Mouse (Mus musculus): ENCODE results near the gene Cpped1. TPM values are rescaled to one million over a fixed set of nuclear protein-coding genes. Genes with fewer than 3 reads are reported as not detected.

The Cpped1 gene
- polyA plus RNA-seq, 1 experiment, result not detected

DNA sequence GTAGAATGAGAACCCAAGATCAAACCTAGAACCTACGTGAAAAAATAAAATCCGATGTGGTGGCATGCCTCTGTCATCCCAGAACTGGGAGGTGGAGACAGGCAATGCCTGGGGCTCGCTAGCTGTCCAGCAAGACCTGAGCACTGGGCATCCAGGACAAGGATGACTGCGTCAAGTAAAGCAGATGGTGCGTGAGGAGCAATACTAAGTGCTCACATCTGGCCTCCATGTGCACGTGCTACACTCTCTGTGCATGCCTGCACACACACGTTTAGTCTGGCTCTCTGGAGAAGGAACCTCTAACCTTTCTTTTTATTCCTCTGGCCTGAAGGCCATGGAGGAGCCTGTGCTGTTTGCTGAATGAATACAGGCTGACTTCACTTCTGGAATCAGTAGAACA lies 88.5 kb downstream of the Cpped1 start:
- TF ChIP-seq CTCF (IDR thresholded peaks at IDR 0.05; ENCODE audit: insufficient read depth, low read depth, low read length) (no peak), POLR2A (IDR thresholded peaks at IDR 0.05; ENCODE audit: insufficient read depth, low read depth, low read length) (no peak)
- H3K27ac ChIP-seq (ENCODE audit: insufficient read depth, low read depth, low read length), result no peak overlapping the region
- 94% methylated on average over 7 of the region's 7 CpGs for WGBS
- no peak overlapping the region for H3K4me3 ChIP-seq (ENCODE audit: insufficient read depth, low read depth, low read length)
- H3K4me1 ChIP-seq (ENCODE audit: control insufficient read depth, insufficient read depth, low read length), result peaks cover 8% of the 10 kb centered on the region

DNA sequence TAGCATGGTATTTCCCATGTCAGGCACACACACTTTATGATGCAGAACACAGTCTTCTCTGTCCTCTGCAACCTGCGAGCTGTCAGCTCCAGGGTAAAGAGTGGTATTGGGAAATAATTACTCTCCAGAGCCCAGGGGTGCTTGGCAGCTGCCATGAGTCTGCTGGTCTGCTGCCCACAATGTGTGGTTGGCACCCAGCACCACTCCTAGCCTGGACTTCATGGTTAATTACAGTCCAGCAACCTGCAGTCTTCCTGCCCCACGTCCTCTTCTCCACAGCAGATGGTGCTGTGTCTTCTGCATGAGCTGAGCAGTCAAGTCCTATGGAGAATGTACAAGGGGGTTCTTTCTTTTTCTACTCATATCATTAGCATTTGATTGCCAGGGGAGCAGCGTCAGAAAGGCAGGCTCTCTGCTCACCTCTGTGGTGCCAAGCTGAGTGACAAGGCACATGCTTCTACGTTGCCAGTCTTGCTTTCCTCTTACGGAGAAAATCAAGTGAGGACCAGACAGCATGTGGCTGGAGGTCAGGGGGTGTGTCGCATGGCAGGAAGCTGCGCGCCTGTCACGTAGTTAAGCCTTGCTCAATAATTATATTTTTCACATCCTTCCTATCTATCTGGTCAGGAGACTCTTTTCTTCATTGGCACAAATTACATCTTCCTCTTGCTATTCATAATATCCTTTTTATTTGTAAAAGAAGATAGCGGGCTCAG lies 94.2 kb downstream of the Cpped1 start:
- no peak overlapping the region for H3K27ac ChIP-seq (ENCODE audit: insufficient read depth, low read depth, low read length)
- 63% methylated on average over 10 of the region's 10 CpGs for WGBS

DNA sequence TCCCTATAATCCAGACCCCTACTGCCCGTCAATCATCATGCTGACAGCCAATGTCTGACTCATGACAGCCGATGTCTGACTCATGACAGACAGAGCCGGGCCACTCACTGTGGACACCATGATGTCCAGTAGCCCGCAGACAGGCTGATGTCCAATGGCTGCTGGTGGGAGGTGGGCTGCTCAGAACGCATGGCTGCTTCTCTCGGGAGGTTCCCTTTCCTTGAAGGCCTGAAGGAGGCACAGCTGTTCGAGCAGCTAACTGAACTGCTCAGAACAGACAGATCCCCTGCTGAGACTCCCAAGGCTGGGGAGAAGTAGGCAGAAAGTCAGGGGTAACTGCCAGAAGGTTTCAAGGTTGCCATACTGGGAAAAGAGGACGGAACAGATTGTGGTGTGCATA lies 97.1 kb downstream of the Cpped1 start:
- Histone ChIP-seq H3K4me3 (ENCODE audit: insufficient read depth, low read depth, low read length) (no peak overlapping the region), H3K27ac (ENCODE audit: insufficient read depth, low read depth, low read length) (no peak overlapping the region), H3K4me1 (ENCODE audit: control insufficient read depth, insufficient read depth, low read length) (peaks cover 9% of the 10 kb centered on the region)
- TF ChIP-seq POLR2A (IDR thresholded peaks at IDR 0.05; ENCODE audit: insufficient read depth, low read depth, low read length) (no peak), CTCF (IDR thresholded peaks at IDR 0.05; ENCODE audit: insufficient read depth, low read depth, low read length) (no peak)
- 72% methylated on average over 8 of the region's 8 CpGs for WGBS

More for the DNA sequence above, 94.2 kb downstream of the Cpped1 start:
- TF ChIP-seq POLR2A (IDR thresholded peaks at IDR 0.05; ENCODE audit: insufficient read depth, low read depth, low read length) (no peak), CTCF (IDR thresholded peaks at IDR 0.05; ENCODE audit: insufficient read depth, low read depth, low read length) (no peak)
- no peak overlapping the region for H3K4me3 ChIP-seq (ENCODE audit: insufficient read depth, low read depth, low read length)
- H3K4me1 ChIP-seq (ENCODE audit: control insufficient read depth, insufficient read depth, low read length), result peaks cover 9% of the 10 kb centered on the region

DNA sequence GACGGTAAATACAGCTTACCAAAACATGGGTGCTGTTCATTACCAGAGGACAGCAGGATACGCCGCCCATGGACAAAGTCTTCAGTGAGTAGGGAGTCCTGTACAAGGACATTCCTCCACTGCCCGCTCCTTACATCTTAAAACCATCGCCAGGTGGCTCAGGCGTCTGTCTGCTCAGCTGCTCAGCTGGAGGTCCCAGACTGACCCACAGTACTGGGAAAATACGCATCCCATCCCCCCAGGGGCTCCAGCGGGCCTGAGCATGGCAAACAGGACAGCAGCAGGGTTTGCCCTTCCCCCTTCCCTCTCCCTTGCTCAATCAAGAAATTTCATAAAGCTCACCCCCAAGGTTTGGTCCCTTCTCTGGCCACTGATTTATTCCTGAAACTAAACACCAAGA lies 99.6 kb downstream of the Cpped1 start:
- Histone ChIP-seq H3K4me1 (ENCODE audit: control insufficient read depth, insufficient read depth, low read length) (peaks cover 8% of the 10 kb centered on the region), H3K4me3 (ENCODE audit: insufficient read depth, low read depth, low read length) (no peak overlapping the region), H3K27ac (ENCODE audit: insufficient read depth, low read depth, low read length) (no peak overlapping the region)
- TF ChIP-seq POLR2A (IDR thresholded peaks at IDR 0.05; ENCODE audit: insufficient read depth, low read depth, low read length), result no peak
- TF ChIP-seq CTCF (IDR thresholded peaks at IDR 0.05; ENCODE audit: insufficient read depth, low read depth, low read length), result no peak
- 90% methylated on average over 8 of the region's 8 CpGs for WGBS

DNA sequence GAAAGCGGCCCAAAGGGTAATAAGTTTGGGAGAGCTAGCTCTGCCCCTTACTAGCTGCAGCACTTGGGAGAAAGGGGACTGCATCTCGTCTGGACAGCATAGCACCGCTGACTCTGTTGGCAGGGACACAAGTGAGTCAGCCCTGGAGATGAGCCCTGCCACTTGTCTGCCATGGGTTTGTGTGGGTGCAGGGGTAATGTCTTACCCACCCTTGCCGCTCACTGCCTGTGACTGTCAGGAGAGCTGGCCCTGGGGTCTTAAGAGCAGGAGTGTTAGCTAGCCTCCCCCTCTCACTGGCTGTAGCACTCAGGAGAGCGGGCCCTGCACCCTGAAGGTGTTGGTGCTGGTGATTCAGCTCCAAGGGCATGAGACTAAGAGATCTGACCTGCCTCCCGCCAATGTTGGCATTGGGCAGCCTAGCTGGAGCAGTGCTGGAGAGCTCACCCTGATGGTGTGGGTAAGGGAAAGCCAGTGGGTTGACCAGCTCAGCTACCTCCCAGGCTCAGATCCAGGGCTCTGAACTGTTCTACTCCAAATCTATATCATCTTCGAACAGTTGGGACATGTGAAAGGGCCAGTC lies 107.2 kb downstream of the Cpped1 start:
- Histone ChIP-seq H3K4me3 (ENCODE audit: insufficient read depth, low read depth, low read length) (no peak overlapping the region), H3K4me1 (ENCODE audit: control insufficient read depth, insufficient read depth, low read length) (peaks cover 8% of the 10 kb centered on the region), H3K27ac (ENCODE audit: insufficient read depth, low read depth, low read length) (no peak overlapping the region)
- TF ChIP-seq CTCF (IDR thresholded peaks at IDR 0.05; ENCODE audit: insufficient read depth, low read depth, low read length) (no peak), POLR2A (IDR thresholded peaks at IDR 0.05; ENCODE audit: insufficient read depth, low read depth, low read length) (no peak)
- 88% methylated on average over 7 of the region's 7 CpGs for WGBS

DNA sequence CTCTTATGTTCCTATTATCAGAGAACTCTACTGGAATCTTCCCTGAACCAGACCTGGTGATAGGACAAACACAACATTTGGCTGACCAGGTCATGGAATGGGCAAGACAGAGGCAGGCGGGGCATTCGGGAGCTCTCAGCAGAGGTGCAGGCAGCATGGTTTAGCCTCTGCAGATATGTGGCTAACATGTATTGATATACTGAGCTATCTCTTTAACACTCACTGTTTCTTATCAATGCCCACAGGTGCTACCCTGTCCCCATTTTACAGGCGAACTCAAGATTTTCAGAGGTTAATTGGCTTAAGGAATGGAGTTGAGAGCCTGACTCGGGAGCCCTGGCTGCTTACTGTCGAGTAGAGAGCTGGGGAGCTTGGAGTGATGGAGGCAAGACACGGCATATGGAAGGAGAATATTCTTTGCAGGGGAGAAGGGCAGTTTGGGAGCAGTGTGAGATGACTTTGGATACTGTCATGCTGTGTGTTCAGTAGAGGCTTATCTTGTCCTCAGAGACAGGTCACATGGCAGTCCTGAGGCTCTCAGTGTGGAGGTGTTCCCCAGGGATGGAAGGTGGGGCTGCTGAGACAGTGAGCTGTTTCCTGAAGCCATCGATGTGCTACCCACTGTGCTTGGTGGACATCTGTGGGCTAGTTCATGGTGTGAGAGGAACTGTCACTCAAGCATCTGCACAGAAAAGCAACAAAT lies 113.3 kb downstream of the Cpped1 start:
- TF ChIP-seq POLR2A (IDR thresholded peaks at IDR 0.05; ENCODE audit: insufficient read depth, low read depth, low read length) (no peak), CTCF (IDR thresholded peaks at IDR 0.05; ENCODE audit: insufficient read depth, low read depth, low read length) (no peak)
- WGBS, result 84% methylated on average over 7 of the region's 7 CpGs
- no peak overlapping the region for H3K27ac ChIP-seq (ENCODE audit: insufficient read depth, low read depth, low read length)
- H3K4me1 ChIP-seq (ENCODE audit: control insufficient read depth, insufficient read depth, low read length), result no peaks in the 10 kb centered on the region
- no peak overlapping the region for H3K4me3 ChIP-seq (ENCODE audit: insufficient read depth, low read depth, low read length)

DNA sequence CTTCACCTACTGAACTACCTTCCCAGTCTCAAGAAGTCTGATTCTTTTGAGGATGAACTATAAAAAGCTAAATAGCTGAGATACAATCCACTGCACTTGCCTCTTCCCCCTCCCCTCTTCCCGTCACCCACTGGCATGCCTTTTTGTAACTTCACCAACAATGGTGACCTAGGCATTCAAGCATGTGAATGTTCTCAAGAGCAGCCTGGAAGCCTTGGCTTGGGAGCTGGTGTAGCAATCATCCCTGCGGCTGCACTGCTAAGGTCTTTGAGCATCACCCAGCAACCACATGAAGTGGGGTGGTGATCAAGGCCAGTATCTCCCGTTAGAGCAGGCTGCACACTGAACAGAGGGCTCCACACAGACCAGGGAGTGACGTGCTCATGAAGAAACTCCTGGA lies 114.6 kb downstream of the Cpped1 start:
- Histone ChIP-seq H3K27ac (ENCODE audit: insufficient read depth, low read depth, low read length) (no peak overlapping the region), H3K4me1 (ENCODE audit: control insufficient read depth, insufficient read depth, low read length) (no peaks in the 10 kb centered on the region), H3K4me3 (ENCODE audit: insufficient read depth, low read depth, low read length) (no peak overlapping the region)
- TF ChIP-seq POLR2A (IDR thresholded peaks at IDR 0.05; ENCODE audit: insufficient read depth, low read depth, low read length) (no peak), CTCF (IDR thresholded peaks at IDR 0.05; ENCODE audit: insufficient read depth, low read depth, low read length) (no peak)
- WGBS, result 77% methylated on average over 4 of the region's 4 CpGs

DNA sequence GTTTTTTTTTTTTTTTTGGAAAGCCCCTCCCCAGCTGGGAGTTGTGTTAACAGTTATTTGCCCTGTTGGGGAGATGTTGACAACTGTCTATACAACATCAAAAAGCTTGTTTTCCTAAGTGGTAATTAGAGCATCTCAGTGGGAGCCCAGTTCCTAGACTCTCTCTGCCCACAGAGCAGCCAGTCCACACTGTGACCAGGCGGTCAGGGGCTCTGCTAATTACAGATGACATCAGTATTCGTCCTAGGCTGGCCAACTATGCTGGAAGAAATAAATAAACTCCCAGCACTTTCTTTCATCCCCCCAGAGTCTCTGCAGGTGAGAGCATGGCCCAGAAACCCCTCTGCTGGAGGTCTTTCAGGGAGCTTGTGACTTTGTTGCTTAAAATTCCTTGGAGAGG lies 115.9 kb downstream of the Cpped1 start:
- Histone ChIP-seq H3K4me1 (ENCODE audit: control insufficient read depth, insufficient read depth, low read length) (no peaks in the 10 kb centered on the region), H3K27ac (ENCODE audit: insufficient read depth, low read depth, low read length) (no peak overlapping the region), H3K4me3 (ENCODE audit: insufficient read depth, low read depth, low read length) (no peak overlapping the region)
- TF ChIP-seq POLR2A (IDR thresholded peaks at IDR 0.05; ENCODE audit: insufficient read depth, low read depth, low read length), result no peak
- TF ChIP-seq CTCF (IDR thresholded peaks at IDR 0.05; ENCODE audit: insufficient read depth, low read depth, low read length), result no peak
- 58% methylated on average over 2 of the region's 2 CpGs for WGBS

DNA sequence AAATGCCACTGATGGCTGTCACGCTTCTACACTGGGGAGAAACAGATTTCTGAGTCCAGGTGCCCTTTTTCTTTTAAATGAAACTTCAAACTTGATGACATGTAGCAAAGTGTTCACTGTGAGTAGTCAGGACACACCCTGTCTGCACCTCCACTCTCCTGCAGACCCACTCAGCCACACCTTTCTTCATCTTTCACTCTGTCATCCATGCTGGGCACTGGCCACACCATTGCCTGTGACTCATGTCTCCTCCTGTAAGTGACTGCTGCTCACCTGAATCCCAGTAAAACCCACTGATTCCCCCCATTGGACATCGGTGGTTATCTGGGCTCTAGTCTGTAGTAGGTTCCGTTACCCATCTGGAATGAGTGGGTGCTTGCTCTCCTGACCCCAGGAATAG lies 118.8 kb downstream of the Cpped1 start:
- 95% methylated on average over 3 of the region's 3 CpGs for WGBS

More for the DNA sequence above, 118.8 kb downstream of the Cpped1 start:
- TF ChIP-seq CTCF (IDR thresholded peaks at IDR 0.05; ENCODE audit: insufficient read depth, low read depth, low read length) (no peak), POLR2A (IDR thresholded peaks at IDR 0.05; ENCODE audit: insufficient read depth, low read depth, low read length) (no peak)
- Histone ChIP-seq H3K27ac (ENCODE audit: insufficient read depth, low read depth, low read length) (no peak overlapping the region), H3K4me3 (ENCODE audit: insufficient read depth, low read depth, low read length) (no peak overlapping the region), H3K4me1 (ENCODE audit: control insufficient read depth, insufficient read depth, low read length) (peaks cover 3% of the 10 kb centered on the region)

Data from olfactory bulb, adult 2 months (tissue).